Mouse (Mus musculus) thymus, postnatal 36 days (tissue): ENCODE measurements at regions not wholly inside any gene's neighbourhood (a gene's known extent, or its start where the extent isn't known, plus 50 kb on each side); places are given as distances from the start of the nearest gene placed in this dataset.

Source experiments
- DNase-seq, 2 experiments: peaks; one replicate each; pipeline ENCODE4 v3.0.0; 2022; ENCODE audit warnings: mixed read lengths in 2 of 2

DNA sequence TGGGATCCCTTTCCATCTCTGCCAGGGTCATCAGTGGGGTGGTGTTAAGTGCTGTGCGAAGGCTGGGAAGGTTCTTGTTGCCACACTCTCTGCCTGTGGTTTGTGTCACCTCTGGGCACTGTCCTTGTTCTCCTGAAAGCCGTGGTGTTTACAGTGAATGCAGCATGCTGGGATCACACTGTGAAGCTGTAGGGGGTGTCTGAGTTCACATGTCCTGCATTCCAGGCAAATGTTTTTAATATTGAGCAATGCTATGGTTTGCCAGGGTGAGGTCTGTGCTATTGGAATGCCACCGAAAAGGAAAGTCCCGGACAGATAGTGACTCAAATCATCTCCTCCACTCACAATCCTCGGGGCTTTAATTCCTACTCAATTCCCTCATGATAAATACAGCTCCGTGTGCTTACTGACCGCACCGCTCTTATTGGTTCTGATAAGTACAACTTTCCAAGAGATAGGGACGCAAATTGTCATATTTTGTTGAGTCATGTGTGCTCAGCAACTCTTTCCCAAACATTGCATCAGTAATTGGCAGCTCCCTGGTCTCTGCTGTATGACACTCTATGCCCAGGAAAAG is 1405.6 kb upstream of the A1bg start:
- DNase-seq: no peak

DNA sequence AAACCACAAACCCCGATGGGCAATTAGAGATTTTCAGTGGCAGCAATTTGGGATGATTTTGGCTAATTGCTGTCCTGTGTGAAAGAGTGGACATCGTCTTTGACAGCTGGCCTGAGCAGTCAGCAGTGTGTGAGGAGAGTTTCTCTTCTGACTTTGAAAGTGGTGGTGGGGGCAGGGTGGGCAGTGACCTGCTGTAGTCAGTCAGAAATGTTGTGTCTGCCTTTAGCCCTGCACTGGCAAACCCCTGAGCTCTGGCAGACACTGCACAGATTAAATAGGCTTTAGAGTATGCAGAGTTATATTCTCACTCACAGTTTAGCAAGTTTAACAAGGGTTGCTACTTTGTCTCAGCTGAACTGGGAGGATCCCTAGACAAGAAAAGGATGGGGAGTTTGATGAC is 1404.7 kb upstream of the A1bg start:
- no peak for DNase-seq

DNA sequence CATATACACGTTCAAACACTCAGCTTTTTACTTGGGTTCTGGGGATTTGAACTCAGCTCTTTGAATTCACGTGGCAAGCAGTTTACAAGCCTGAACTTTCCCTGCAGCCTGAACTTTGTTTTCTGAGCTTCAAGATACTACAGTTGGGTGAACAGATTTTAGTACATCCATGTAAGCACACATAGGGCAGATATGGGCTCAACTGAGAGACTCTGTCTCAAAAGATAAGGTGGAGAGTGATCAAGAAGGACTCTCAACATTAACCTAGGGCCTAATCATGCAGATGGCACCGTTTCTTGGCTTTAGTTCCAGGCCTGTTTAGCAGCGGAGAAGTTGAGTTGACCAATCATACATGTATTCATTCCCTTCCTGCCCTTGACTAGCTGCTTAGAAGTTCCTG is 1403.7 kb upstream of the A1bg start:
- DNase-seq: no peak

DNA sequence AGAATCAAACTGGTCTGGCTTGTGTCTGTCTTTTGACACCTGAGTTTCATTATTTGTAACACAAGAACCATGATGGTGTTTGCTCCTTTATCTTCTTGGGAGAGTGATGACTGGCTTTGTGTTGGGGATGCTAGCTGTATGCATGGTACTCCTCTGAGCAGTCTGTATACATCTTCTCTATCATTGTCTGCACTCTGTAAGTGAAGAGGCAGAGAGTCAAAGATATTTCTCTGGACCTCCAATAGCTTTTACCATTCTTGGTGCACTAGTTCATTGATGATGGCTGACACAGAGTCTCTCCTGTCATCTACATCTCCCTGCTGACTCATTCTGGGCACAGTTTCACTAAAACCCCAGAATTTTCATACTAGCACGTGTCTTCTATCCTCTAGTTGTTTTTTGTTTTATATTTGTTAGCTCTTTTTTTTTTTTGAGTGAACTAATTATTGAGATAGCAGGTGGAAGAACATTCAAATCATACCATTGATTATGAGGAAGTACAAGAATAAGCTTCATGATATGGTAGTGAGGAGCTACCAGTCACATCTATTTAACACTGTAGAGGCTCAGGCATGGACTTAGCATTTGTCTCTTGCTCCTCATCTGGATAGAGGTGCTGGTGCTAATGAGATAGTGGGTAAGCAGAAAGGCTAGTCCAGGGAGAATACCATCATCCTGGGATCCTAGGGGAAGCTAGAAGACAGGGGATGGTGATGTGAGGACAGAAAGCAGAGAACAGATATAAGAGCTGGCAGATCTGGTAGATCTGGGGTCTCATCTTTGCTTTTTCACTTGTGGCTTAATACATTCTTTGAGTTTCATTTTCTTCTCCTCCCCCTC is 1402.9 kb upstream of the A1bg start:
- no peak for DNase-seq

DNA sequence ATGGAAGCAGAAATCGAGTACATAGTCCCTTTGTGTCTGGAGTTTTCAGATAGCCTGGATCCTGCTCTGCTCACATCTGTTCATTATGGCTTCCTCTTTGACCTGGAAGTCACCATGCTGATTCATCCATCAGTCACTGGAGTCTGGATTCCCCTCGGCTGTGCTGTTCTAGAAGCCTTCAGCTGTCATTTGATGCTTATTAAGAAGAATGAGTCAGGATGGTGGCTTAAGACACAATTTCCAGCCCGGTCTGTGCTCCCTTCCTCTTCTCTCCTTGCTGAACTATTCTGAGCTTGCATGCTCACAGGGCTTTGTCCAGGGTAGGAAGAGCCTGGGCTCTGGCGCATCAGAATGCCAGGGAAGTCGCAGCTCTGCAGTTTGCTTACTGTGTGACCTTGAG is 1398.2 kb upstream of the A1bg start:
- DNase-seq: no peak

DNA sequence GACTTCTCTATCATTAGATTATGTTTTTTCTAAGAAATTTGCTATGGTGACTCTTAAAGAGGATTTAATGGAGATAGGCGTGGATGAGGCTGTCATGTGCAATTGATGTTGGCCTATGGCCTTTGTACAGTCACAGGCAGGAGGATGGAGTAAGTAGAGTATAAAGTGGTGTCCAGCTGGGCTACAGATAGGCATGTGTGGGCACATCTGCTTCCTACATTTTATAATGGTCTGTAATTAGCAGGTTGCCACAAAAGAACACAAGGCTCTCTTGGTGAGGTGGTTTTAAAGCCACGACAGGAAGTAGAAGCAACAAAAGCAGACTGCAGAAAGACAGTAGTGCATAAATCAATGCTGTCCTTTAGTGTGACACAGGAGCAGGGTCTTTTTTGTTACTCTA is 1391.6 kb upstream of the A1bg start:
- no peak for DNase-seq

DNA sequence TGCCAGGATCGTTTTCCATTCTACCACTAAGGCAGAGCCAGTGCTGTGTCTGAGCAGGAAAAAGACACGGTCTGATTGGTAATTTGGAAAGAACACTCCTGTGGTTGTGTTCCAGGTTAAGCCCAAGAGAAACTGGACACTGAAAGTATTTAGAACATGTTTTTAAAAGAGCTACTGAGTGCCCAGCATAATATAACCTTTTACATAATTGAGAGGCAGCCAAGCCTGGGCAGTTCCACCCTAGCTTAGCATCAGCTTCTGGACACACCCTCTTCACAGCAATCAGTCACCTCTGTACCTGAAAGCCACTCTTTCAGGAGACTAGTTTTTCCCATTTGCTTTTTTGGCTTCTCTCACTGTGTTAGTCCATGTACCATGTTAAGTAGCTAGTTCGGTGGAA is 1379.4 kb upstream of the A1bg start:
- DNase-seq: no peak

DNA sequence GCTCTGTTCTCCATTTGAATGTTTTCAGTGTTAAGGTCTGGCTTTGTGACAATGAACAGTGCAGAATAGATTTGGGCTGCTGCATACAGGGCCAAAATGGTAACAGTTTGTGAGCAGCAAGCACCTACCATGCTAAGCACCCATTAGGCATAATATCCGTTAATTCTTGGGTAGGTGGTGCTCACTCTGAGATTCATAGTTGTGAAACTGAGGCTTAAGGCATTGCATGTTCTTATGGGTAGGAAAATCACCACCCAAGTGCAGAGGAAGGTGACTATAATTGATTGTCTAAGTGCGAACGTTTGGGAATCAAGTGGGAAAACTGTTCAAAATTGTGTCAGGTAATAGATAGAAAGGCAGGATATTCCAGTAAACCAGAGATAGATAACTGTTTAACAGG is 1378.8 kb upstream of the A1bg start:
- no peak for DNase-seq

DNA sequence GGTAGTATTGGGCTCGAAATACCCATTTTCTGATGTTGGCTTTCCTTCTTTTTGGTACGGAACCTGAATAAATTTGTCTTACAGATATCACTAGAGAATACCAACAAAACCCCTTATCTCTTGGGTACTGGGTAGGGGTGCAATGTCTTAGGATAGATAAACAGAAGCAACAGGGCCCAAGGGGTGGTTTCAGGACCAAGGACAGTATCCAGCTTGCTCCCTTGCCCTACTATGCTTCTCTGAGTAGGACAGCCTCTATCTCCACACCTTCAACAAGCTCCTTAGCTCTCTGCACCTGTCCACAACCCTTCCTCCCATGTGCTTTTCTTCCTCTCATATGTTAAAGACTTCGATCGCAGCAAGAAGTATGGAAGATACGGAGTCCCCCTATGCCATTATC is 1374.3 kb upstream of the A1bg start:
- no peak for DNase-seq

DNA sequence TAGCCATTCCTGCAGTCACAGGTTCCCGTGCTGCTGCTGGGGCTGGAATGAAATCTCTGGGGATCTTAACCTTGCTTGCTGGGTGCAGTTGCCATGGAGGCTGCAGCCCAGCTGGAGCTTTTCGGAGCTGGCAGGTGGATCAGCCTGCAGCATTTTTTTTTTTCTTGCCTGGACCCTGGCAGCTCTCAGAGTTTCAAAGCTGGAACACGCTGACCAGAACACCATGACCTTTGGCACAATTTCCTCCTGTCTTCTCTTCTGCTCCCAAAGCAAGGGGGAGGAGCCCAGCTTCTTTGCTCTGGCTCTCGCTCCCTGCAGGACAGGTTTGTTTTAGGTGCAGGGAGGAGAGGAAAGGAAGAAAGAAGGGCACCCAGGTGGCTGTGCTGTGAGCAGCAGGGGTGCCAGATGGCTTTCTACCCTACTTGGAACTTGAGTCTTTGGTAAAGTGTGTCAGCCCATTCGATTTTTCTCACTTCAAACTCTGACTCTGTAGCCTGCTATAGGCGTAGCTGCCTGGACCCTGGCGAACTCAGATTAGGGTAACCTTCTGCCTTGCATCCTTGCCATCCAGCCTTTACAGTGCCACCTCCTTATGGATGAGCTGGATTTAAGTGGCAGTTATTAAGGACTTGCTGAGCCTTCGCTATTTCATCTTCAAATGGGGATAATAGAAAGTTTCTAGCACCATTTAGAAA is 1372.6 kb upstream of the A1bg start:
- DNase-seq: peak in 1 of 2 experiments; percentile 5

DNA sequence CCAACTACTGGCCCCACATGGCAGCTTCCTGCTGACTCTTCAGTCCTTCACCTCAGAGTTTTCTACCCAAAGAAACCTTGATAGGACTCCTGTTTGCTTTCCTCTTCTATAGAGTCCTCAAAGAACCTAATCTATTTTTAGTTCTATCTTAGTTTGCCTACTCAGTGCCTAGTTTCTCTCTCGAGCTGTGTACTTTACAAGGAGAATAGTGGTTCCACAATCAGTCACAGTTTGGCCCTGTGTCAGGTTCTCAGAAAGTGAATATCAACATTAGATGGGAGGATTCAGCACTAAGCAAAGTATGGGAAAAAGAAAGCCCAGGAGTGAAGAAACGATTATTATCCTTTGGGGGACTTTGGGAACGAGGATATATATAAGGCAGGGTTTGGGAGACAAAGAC is 1372.0 kb upstream of the A1bg start:
- DNase-seq: no peak

DNA sequence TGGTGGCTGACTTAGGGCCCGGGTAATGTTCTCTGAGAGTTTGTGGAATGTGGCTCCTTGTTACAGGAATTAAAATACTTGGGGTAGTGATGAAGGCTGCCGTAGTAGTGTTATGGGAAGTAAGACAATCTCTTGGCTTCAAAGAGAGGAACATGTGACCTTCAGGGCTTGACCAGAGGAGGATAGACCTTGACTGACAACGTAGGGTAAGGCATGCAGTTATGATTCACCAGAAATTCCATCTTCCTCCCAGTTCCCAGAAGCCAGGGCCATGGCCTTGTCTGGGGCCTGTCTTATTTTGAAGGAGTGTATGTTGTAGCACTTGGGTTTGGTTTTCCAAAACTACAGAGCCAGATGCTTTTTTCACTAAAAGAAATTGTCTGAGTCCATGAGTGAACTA is 1370.1 kb upstream of the A1bg start:
- no peak for DNase-seq

DNA sequence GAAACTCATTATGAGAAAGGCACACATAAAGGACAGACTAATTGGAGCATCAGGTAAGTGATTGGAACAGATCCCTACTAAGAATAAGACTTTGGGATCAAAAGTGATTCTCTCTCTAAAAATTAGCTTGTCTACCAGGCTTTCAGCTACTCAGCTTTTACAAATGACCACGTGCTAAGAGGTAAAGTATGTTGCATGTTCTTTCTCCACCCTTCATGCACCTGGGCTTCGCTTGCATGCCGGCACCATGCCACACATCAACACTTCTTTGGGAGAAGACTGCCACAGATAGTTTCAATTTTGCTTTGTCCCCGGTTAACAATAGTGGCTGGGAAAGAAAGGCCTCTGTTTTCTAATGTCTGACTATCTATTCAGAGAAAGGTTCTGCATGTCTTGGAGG is 1367.9 kb upstream of the A1bg start:
- DNase-seq: no peak

DNA sequence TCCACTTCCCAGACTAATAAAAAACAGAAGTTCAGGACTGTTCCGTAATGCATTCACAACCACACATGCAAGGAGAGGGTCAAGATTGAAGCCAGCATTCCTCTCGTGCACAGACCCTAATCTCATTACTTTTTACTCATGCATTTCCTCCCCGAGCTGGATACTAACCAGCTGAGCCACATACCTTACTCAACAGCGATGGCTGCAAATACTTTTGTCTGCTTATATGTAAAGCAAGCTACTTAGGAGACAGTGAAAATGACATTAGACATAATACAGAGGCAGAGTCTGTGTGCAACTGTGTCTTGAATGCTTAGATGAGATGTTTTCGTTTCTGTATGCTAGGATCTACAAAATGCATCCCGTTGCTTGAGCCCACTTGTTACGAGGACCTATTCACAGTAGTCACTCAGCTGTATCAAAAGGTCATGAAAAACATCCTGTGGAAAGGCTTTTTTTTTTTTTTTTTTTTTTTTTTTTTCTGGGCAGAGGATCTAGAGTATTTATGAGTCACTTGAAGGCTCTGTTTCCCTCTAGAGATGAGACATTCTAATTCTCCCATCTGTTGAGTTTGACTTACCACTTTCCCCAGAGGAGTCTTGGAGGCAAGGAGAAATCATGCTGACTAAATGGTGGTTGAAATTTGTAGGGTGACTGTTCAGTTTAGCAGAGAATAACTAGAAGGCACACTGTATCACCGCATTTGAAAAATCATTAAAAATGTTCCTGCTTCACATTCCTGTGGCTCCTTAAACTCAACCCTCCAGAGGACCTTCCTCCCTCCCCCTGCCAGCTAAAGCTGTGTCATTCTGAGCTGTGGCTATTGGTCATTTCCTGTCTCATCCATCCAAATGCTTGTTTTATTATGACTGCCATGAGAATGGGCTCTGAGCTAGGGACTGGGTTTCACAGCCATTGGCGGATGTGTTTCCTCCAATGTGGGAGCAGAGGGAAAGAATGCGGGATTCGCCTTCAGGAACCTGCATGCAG is 1364.1 kb upstream of the A1bg start:
- no peak for DNase-seq

DNA sequence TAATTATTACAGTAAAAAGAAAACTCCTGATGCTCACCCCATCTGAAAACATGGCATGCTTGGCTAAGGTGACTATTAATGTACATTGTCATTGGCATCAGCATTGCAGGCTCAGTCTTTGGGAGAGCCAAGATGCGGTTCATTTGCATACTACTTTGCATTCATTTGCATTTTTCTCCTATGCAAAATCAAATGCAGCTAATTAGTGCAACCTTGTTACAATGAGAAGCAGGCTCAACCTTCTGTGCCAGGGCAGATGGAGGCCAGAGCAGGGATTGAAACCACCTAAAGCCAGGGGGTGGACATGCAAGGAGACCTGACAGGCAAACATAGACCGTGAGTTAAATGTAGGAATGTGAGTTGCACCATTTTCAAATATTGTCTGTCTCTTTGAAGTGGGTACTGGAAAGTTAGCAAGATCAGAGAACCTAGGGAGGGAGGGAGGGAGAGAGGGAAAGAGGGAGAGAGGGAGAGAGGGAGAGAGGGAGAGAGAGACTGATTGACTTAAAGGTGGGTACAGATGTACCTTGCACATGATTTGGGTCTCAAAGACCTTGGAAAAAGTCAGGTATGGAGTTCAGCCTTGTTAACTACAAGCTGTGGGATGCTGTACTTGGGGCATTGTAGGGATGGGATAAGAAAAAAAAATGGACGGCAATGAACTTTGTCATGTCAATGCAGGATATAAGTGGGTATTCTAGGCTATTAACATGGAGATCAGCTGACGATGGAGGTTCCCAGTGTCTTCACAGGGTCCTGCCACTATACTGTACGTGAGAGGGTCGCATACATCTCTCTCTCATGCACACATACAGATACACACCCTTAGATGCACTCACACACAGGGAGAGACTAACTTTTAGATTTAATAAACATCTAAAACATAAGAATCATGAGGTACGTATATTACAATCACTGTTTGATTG is 1362.1 kb upstream of the A1bg start:
- no peak for DNase-seq

DNA sequence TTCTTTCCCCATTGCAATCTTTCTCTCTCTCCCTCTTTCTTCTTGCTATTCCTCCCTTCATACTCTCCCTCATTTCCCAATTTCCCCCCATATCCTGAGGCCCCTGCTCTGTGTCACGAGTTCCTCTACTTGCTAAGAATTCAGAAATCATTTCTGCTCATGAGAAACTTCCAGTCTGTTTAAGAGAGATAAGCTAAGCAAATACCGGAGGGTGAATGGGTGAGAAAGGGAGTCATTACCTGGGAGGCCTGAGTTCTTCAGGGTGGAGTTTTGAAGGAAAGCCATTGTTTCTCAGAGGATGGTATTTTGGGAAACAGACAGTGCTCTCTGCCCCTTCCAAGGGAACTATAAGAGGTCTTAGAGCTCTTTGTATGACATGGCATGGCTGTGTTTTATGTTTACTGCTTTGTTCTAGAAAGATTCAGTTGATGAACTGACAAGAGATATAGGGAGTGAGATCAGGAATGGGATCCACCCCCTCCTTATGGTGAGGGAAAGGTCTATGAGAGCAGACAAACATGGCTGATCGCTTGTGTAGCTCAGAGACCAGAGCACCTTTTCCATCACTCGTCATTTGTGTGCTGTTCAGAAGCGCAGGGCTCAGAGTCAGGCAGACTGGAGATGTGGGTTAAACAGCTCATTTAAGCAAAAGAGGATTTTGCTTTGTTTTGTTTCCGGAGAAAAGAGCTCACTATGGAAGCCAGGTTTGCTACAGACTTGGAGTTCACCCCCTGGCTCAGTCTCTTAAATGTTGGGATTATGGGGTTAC is 1361.0 kb upstream of the A1bg start:
- no peak for DNase-seq

DNA sequence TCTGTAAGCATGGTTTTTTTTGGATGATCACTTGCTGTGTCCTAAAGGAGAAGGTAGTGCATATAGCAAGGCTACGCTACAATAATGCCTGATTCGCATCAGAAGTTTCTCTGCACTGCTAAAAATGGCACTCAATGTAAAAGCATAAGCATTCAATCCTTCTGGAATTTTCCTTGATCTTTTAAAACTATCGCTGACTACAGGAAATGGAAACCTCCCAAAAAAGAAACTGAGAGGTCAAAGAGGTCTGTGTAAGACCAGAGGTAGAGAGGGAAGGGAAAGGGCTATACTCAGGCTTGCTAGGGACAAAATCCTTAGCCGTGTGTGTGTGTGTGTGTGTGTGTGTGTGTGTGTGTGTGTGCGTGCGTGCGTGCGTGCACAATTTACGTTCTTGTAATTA is 1359.8 kb upstream of the A1bg start:
- DNase-seq: no peak

DNA sequence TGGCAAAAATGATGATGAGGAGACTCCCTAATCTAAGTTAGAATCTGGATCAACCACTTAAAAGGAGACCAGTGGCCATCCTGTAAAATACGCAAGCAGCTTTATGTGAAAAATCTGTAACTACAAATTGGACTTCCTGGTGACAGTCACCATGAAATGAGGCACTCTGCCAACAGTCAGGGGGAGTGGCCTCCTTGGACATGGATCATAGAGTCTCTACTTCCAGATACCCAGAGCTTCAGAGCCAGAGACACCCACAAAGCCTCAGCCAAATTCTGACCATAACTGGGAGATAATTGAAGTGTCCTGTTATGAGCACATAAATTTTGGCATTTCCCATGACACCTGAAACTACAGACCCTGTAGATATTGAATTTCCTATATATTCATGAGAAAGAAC is 1359.3 kb upstream of the A1bg start:
- no peak for DNase-seq

DNA sequence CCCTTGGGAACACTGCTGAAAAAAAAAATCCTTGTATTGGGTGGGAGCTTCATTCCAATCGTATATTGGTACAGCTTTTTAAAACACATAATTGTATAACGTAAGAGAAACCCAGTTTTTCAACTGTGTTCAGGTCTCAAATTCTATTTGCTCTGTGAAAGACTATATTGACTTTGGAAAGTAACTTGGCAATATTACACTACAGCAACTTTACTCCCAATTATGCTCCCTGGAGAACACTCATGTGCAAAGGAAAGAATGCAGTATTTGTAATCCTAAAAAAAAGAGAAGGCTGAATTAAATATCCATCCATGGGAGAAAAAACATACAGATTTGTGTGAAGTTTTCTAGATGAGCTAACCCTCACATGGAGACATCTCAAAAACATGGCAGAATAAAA is 1356.7 kb upstream of the A1bg start:
- DNase-seq: no peak

DNA sequence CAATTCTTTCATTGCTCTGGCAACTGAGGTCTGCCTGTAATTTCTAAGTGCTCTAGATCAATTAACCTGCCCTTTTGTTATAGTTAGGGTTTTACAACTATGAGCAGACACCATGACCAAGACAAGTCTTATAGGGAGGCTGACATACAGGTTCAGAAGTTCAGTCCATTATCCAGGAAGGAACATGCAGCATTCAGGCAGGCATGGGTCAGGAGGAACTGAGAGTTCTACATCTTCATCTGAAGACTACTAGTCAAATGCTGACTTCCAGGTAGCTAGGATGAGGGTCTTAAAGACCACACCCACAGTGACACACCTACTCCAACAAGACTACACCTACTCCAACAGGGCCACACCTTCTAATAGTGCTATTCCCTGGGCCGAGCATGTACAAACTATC is 1352.0 kb upstream of the A1bg start:
- DNase-seq: no peak

DNA sequence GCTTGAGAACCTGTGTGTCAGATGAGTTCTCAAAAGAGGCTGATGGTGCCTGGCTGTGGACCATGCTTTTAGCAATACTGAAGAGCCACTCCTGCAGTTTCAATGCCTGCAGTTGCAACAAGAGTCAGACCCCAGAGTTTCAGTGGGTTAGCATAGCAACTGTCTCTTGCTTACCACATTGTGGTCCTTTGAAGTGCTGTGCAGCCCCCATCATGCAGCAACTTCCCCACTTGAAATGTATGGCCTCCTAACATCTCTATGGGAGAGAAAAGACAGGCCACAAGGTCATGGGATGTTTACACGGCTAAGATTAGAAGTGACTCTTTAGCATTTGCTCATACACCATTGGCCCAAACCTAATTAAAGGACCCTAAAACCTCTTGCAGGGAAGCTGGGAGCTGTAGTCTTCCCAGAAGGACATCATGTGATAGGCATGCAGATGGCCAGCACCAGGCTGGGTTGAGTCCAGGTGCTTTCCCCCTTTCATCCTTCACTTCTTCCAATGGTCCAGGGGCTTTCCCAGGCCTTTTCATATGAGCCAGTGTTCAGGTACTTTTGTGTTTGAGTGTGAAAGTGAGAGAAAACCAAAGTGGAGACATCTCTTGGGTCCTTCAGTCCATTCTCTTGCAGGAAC is 1351.2 kb upstream of the A1bg start:
- no peak for DNase-seq
